Mouse (Mus musculus) kidney, adult 11 months (tissue): ENCODE data around the gene Csf3.
A peak's percentile ranks its signal among the peaks of the same experiment; 100 is the strongest.
"Not testable (repeated sequence)": the region's sequence is repeated elsewhere in the genome, so short reads cannot be mapped to it uniquely, and the experiment has no call there.

Experiments used
- DNase-seq: peaks from one replicate; pipeline ENCODE4 v3.0.0; 2022

The Csf3 gene

DNA sequence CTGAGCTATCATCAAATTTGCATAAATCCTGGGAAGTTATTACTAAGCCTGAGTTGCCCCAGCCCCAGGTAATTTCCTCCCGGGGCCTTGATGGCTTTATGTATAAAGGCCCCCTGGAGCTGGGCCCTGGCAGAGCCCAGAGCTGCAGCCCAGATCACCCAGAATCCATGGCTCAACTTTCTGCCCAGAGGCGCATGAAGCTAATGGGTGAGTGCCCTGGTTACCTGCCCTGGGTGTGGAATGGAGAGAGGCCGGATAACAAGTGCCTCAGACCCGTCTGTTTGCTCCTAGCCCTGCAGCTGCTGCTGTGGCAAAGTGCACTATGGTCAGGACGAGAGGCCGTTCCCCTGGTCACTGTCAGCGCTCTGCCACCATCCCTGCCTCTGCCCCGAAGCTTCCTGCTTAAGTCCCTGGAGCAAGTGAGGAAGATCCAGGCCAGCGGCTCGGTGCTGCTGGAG is at the start of gene Csf3:
Gene Csf3 (plus strand): TSS at position 51 of the 458 bp plus-strand sequence.
- DNase-seq = no peak

DNA sequence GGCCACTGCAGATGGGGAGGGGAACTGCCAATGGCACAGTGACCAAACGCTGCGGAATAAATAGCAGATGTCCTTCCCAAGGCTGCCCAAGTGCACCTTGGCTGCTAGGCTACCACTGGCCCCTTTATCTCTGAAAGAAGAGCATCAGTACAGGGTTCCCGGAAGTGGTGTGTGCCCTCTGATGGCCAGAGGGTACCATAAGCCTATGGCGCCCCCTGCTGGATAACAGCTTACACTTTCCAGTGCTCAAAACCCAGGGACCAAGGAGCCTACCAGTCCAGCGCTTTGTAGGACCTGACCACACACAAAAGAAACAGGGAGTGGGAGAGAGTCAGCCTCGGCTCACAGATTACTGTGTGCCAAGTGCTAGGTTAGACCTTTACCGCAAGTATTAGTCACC is 46.0 kb upstream of the Csf3 start:
- DNase-seq = peak; percentile 24

DNA sequence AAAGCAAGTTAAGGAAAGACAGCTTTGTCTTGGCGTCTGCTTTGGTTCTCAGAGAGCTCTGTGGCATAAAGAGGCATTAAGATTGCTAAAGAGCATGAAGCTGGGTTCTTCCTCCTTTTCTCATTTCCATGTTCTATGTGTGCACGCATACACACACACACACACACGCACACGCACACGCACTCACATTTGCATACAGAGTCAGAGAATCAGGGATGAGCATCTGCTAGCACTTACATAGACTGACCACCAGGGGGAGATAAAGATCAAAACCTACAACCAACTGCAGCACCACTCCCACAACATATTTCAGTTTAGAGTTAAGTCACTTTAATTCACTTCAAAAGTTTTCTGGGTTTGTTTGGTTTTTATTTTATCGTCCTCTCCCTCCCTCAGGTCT is 40.5 kb upstream of the Csf3 start:
- no peak for DNase-seq

- DNase-seq = no peak
Observed at GRCm38 (mm10) chr11:98664091-98664490, 37.0 kb upstream of the Csf3 start, which contains the start of gene Gsdma. Gene Gsdma (plus strand): TSS chr11:98664351.

- no peak for DNase-seq
Observed at GRCm38 (mm10) chr11:98668984-98669383, 32.1 kb upstream of the Csf3 start.

DNA sequence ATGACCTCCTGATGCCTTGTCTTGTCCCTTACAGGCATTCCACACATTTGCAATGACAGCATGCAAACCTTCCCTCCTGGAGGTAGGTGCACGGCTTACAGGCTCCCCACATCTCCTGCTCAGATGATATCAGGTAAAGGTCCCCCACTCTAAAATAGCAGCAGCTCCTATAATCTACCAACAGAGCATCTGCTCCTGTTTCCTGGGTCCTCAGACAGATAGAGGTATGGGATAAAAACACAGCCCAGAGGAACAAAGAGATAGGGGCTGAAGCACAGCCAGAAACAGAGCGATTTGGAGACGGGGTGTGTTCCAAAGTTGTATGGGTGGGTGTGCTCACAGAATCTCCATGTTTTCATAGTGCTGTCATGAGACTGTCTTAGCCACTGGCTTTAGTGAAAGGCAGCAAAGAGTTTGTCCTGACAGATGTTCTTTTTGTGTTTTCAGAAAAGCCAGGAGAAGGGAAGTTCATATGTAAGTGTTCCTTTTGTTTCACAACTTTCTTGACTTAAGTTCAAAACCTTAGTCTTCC is 29.7 kb upstream of the Csf3 start:
- DNase-seq = no peak

- no peak for DNase-seq
Observed at GRCm38 (mm10) chr11:98671857-98672256, 29.2 kb upstream of the Csf3 start.

- DNase-seq = no peak
Observed at GRCm38 (mm10) chr11:98672482-98672881, 28.6 kb upstream of the Csf3 start.

DNA sequence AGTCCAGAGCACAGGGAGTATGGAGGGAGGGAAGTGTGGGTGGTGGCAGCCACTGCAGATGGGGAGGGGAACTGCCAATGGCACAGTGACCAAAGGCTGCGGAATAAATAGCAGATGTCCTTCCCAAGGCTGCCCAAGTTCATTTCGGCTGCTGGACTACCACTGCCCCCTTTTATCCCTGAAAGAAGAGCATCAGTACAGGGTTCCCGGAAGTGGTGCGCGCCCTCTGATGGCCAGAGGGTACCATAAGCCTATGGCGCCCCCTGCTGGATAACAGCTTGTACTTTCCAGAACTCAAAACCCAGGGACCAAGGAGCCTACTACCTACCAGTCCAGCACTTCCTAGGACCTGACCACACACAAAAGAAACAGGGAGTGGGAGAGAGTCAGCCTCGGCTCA is 27.9 kb upstream of the Csf3 start:
- DNase-seq = peak; percentile 30

- DNase-seq = no peak
Observed at GRCm38 (mm10) chr11:98675829-98676363, 25.2 kb upstream of the Csf3 start.

GRCm38 (mm10) chr11:98680023-98680422 is 21.0 kb upstream of the Csf3 start:
- DNase-seq = no peak

DNA sequence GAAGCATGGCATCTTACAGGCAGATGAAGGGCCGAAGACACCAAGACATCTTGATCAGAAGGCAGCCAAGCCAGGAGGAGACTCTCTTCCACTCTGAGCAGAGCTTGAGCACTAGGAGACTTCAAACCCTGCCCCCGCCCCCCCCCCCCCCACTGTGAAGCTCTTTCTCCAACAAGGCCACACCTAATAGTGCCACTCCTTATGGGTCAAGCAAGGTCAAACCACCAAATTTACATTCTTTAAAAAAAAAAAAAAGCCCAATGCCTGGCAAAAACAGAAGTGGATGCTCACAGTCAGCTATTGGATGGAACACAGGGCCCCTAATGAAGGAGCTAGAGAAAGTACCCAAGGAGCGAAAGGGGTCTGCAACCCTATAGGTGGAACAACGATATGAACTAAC is 20.5 kb upstream of the Csf3 start:
- DNase-seq = not testable (repeated sequence)

DNA sequence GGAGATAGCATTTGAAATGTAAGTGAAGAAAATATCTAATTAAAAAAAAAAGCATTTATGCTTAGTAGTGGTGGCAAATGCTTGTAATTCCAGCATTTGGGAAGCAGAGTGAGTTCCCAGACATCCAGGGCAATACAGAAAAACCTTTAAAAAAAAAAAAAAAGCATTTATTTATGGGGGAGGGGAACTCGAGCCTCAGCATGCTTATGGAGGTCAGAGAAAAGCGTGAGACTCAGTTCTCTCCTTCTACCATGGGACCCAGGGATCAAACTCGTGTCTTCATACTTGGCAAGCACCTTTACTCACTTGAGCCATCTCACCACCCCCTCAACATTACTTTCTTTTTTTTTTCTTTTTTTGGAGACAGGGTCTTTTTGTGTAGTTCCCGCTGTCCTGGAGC is 19.9 kb upstream of the Csf3 start:
- no peak for DNase-seq

- DNase-seq = peak; percentile 95
Observed at GRCm38 (mm10) chr11:98681786-98682745, 19.0 kb upstream of the Csf3 start, which contains the start of gene Psmd3. Gene Psmd3 (plus strand): TSS chr11:98682554.

DNA sequence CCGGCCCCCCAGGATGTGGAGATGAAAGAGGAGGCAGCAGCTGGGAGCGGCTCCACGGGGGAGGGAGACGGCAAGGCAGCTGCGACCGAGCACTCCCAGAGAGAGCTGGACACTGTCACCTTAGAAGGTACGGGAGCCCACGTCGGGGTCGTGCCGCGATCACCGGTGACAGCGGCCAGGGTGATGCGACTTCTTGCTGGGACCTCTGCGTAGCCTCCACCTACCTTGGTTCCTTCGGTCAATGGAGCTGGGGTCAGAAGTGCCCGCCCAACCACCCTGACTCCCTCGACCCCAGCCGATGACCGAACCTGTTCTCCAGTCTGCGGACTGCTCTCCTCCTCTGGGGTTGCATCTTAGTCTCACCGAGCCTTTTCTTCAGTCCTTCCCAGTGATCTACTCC is 18.3 kb upstream of the Csf3 start:
- no peak for DNase-seq

- DNase-seq = no peak
Observed at GRCm38 (mm10) chr11:98685642-98686041, 15.4 kb upstream of the Csf3 start.

DNA sequence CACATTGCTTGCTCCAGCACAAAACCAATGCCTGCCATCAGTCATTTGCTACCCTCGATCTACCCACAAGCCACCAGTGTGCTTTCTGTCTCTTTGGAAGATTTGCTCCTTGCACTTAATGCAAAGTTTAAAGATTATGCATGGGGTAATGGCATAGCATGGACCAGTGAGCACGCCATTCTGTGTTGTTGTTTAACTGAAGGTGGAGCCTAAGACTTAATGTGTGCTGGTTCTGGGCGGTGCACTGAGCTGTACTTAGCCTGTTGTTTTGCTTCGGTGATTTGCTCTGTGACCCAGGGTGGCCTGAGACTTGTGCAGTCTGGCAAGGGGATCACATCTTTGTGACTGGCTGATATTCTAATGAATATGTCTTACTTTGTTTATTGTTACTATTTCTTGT is 14.1 kb upstream of the Csf3 start:
- peak; percentile 91 for DNase-seq

DNA sequence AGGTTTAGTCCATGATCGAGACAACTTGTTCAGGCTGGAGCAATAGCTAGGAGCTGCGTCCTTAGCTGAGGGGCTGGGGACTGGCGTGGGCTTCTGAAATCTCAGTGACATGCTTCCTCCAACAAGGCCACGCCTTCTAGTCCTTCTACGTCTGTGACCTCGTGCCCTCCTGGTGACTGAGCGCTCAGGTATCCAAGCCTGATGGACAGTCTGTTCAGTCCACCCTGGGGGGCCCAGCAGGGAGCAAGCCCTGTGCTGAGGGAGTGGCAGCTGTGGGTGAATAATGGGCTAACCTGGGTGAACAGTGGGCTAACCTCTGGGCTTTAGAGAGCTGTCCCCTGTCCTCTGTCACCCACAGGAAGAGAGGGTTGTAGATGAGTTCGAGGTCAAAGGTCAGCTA is 13.1 kb upstream of the Csf3 start:
- DNase-seq = no peak

GRCm38 (mm10) chr11:98693201-98693600 is 7.9 kb upstream of the Csf3 start:
- DNase-seq = no peak

DNA sequence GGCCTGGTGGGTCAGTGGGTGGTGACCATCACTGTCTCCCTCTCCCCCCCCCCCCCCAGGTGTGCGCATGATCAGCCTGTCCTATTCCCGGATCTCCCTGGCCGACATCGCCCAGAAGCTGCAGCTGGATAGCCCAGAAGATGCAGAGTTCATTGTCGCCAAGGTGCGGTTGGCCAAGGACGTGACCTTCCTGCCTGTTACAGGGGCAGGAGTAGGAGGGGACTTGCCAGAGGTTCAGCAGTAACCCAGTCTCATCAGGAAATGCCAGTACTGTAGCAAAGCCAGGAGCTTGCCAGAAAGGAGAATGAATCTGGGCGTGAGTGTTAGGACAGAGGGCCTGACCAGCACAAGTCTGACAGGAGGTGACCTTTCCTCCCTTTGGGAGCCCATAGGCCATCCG is 7.3 kb upstream of the Csf3 start:
- no peak for DNase-seq

DNA sequence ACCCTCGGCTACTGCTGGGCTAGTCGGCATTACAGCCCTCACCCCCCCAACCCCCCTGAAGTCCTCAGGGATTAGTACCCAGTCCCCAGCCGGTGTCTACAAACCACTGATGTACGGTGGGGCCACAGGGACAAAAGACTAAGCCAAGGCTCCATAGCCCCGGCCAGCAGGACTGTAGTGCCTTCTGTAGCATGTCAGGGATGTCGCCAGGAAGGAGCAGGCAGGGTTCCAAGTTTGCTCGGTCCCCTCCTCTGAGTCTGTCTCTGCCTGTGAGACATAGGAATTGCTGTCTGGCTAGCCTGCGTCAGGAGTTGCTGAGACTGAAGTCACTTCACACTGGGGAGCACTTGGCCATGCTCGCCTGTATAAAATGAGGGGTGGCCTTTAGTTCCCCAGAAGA is 6.8 kb upstream of the Csf3 start:
- no peak for DNase-seq

GRCm38 (mm10) chr11:98695408-98695807 is 5.7 kb upstream of the Csf3 start:
- DNase-seq = no peak

- DNase-seq = no peak
Observed at GRCm38 (mm10) chr11:98696454-98697216, 4.4 kb upstream of the Csf3 start.
